Mouse (Mus musculus): ENCODE data around the gene Ripply2.
A peak's percentile ranks its signal among the peaks of the same experiment; 100 is the strongest.

Ripply2 gene

GRCm38 (mm10) chr9:87027423-87028084, 12.2 kb downstream of the Ripply2 start:
- peak; percentile 67 for DNase-seq (ENCODE audit: low read depth)

- DNase-seq (ENCODE audit: low read depth): no peak
Observed at GRCm38 (mm10) chr9:87032196-87032595, 16.9 kb downstream of the Ripply2 start.

DNA sequence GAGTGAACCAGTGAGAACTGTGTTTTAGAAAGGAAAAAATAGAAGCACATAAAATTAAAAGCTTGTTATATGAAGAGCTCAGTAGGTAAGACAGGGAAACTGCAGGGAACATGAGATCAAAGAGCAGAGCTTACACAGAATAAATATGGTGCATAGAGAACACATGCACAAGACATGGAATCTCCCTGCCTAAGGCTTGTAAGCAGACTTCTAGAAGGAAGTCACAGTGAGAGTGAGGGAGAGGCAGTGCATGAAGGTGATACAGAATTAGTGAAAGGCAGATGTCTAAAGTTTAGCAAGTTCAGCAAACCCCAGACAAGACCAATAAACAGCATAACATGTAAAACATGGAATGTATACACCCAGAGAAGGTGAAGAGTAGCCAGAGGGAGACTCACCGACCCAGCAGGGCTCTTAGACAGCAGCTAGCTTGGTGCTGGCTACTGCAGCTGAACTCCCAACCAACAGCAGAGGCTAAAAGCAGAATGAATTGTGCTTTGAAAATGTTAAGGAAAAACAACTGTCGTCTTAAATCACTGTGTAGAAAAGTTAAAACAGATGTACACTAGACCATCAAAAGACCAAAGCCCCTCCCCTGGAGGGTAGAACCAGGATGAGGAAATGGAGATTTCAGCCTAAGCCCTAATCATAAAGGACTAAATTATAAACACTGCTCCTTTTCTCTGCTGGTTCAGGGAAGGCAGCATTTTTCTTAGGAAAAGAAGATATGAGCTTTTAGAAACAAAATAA, 19.7 kb downstream of the Ripply2 start:
- no peak for DNase-seq (ENCODE audit: low read depth)

GRCm38 (mm10) chr9:87049425-87049824, 34.1 kb downstream of the Ripply2 start:
- no peak for DNase-seq (ENCODE audit: low read depth)

GRCm38 (mm10) chr9:87055547-87056235, 40.4 kb downstream of the Ripply2 start:
- no peak for DNase-seq (ENCODE audit: low read depth)

DNA sequence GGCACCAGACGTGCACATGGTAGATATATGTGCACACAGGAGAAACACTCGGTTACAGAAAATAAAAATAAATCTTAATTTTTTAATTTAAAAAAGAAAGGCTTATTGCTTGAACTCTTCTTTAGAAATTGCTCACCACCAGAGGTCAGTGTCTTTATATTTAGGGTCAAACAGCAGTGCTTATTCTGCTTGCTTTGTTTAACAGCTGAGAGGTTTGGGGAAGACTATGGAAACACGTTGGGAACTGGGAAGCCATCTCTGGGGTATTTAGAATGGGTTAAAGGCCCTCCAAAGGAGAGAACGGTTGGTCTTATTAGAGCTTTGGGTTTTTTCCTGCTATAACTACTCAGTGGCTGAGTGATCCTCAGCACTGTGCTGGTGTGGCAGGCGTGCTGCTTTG, 47.0 kb downstream of the Ripply2 start:
- DNase-seq (ENCODE audit: low read depth): no peak

GRCm38 (mm10) chr9:87068160-87068559, 52.8 kb downstream of the Ripply2 start:
- DNase-seq (ENCODE audit: low read depth): no peak

Measured in c-Kit-positive CD71-positive TER-119-negative erythroid progenitor cells, embryonic 14.5 days (primary cell).